Mouse (Mus musculus) ES-Bruce4 (cell line): Measurements from ENCODE around the gene Slfn14.

ENCODE experiments used
- CTCF ChIP-seq: IDR thresholded peaks from one replicate; pipeline ENCODE4 v1.8.1; 2011; ENCODE audit warnings: low read depth, low read length
- POLR2A ChIP-seq: IDR thresholded peaks from one replicate; pipeline ENCODE4 v1.8.1; 2011; ENCODE audit warnings: low read length; ENCODE audit not compliant: insufficient read depth

- no peak for TF ChIP-seq CTCF
- TF ChIP-seq POLR2A: no peak
Observed at GRCm38 (mm10) chr11:83227926-83228723, 58.4 kb downstream of the Slfn14 start.
